Mouse (Mus musculus): ENCODE data around the gene Flvcr1. TPM values are rescaled to one million over a fixed set of nuclear protein-coding genes. Genes with fewer than 3 reads are reported as not detected.

Gene Flvcr1
- polyA plus RNA-seq, 1 experiment from 2014 or later = 7.3 TPM

GRCm38 (mm10) chr1:191065188-191065587 is 39.2 kb upstream of the Flvcr1 start:
- Histone ChIP-seq H3K36me3 (ENCODE audit: control insufficient read depth, insufficient read depth, low read length) (peaks cover 35% of the 10 kb centered on the region), H3K9me3 (ENCODE audit: control insufficient read depth, low read length) (no peaks in the 10 kb centered on the region), H3K4me1 (ENCODE audit: control insufficient read depth, insufficient read depth, low read length) (peaks cover 13% of the 10 kb centered on the region), H3K4me2 (ENCODE audit: low read depth, low read length) (no peak overlapping the region), H3K9ac (ENCODE audit: low read depth, low read length) (no peak overlapping the region), H3K27ac (replicated peaks; ENCODE audit: low read depth, low read length) (no peak overlapping the region), H3K27me3 (replicated peaks; ENCODE audit: control insufficient read depth, insufficient read depth, low read length) (no peaks in the 10 kb centered on the region), H3K4me3 (ENCODE audit: low read depth, low read length) (no peak overlapping the region)
- ATAC-seq (ENCODE audit: low read depth) (no peak), DNase-seq (ENCODE audit: low spot score) (no peak)
- 84% methylated on average over 4 of the region's 4 CpGs for WGBS

GRCm38 (mm10) chr1:191064535-191064934 is 38.6 kb upstream of the Flvcr1 start:
- WGBS = 90% methylated on average over 2 of the region's 2 CpGs
- Histone ChIP-seq H3K36me3 (ENCODE audit: control insufficient read depth, insufficient read depth, low read length) (peaks cover 28% of the 10 kb centered on the region), H3K9me3 (ENCODE audit: control insufficient read depth, low read length) (no peaks in the 10 kb centered on the region), H3K27me3 (replicated peaks; ENCODE audit: control insufficient read depth, insufficient read depth, low read length) (no peaks in the 10 kb centered on the region), H3K9ac (ENCODE audit: low read depth, low read length) (no peak overlapping the region), H3K4me2 (ENCODE audit: low read depth, low read length) (no peak overlapping the region), H3K4me1 (ENCODE audit: control insufficient read depth, insufficient read depth, low read length) (peaks cover 13% of the 10 kb centered on the region), H3K27ac (replicated peaks; ENCODE audit: low read depth, low read length) (no peak overlapping the region), H3K4me3 (ENCODE audit: low read depth, low read length) (no peak overlapping the region)
- no peak for ATAC-seq (ENCODE audit: low read depth)
- DNase-seq (ENCODE audit: low spot score) = no peak

- Histone ChIP-seq H3K9ac (ENCODE audit: low read depth, low read length) (peak overlapping the region; percentile 71), H3K36me3 (ENCODE audit: control insufficient read depth, insufficient read depth, low read length) (peaks cover 24% of the 10 kb centered on the region), H3K4me3 (ENCODE audit: low read depth, low read length) (peak overlapping the region; percentile 78), H3K4me1 (ENCODE audit: control insufficient read depth, insufficient read depth, low read length) (peaks cover 13% of the 10 kb centered on the region), H3K27ac (replicated peaks; ENCODE audit: low read depth, low read length) (no peak overlapping the region), H3K9me3 (ENCODE audit: control insufficient read depth, low read length) (no peaks in the 10 kb centered on the region), H3K27me3 (replicated peaks; ENCODE audit: control insufficient read depth, insufficient read depth, low read length) (no peaks in the 10 kb centered on the region), H3K4me2 (ENCODE audit: low read depth, low read length) (peak overlapping the region; percentile 78)
- no peak for ATAC-seq (ENCODE audit: low read depth)
- WGBS = 57% methylated on average over 9 of the region's 9 CpGs
- DNase-seq (ENCODE audit: low spot score) = no peak
These were observed 37.7 kb upstream of the Flvcr1 start for GRCm38 (mm10) chr1:191063700-191064099.

- peak; percentile 92 for DNase-seq (ENCODE audit: low spot score)
- Histone ChIP-seq H3K9me3 (ENCODE audit: control insufficient read depth, low read length) (no peaks in the 10 kb centered on the region), H3K4me1 (ENCODE audit: control insufficient read depth, insufficient read depth, low read length) (peaks cover 13% of the 10 kb centered on the region), H3K36me3 (ENCODE audit: control insufficient read depth, insufficient read depth, low read length) (peaks cover 18% of the 10 kb centered on the region), H3K27ac (replicated peaks; ENCODE audit: low read depth, low read length) (no peak within 1 kb of the TSS; the same call in 1 of the 2 replicates), H3K9ac (ENCODE audit: low read depth, low read length) (peak within 1 kb of the TSS; percentile 71), H3K4me3 (ENCODE audit: low read depth, low read length) (peak within 1 kb of the TSS; percentile 78), H3K4me2 (ENCODE audit: low read depth, low read length) (peak within 1 kb of the TSS; percentile 78), H3K27me3 (replicated peaks; ENCODE audit: control insufficient read depth, insufficient read depth, low read length) (no peaks in the 10 kb centered on the region)
- ATAC-seq (ENCODE audit: low read depth) = peak; percentile 95
- WGBS = under 1% methylated on average over 56 of the region's 56 CpGs
These were observed 37.0 kb upstream of the Flvcr1 start, which contains the start of the genes Tatdn3 and Nsl1 for GRCm38 (mm10) chr1:191062781-191063485. Gene Tatdn3, minus strand, starts transcription at chr1:191062932. Gene Nsl1, plus strand, starts transcription at chr1:191063012.

- no peak for DNase-seq (ENCODE audit: low spot score)
- Histone ChIP-seq H3K27me3 (replicated peaks; ENCODE audit: control insufficient read depth, insufficient read depth, low read length) (no peaks in the 10 kb centered on the region), H3K4me2 (ENCODE audit: low read depth, low read length) (peak overlapping the region; percentile 78), H3K36me3 (ENCODE audit: control insufficient read depth, insufficient read depth, low read length) (peaks cover 13% of the 10 kb centered on the region), H3K4me1 (ENCODE audit: control insufficient read depth, insufficient read depth, low read length) (peaks cover 13% of the 10 kb centered on the region), H3K9ac (ENCODE audit: low read depth, low read length) (peak overlapping the region; percentile 71), H3K9me3 (ENCODE audit: control insufficient read depth, low read length) (no peaks in the 10 kb centered on the region), H3K4me3 (ENCODE audit: low read depth, low read length) (peak overlapping the region; percentile 78), H3K27ac (replicated peaks; ENCODE audit: low read depth, low read length) (no peak overlapping the region; the same call in 1 of the 2 replicates)
- peak; percentile 47 for ATAC-seq (ENCODE audit: low read depth)
- WGBS = 6% methylated on average over 11 of the region's 15 CpGs
These were observed 36.4 kb upstream of the Flvcr1 start for GRCm38 (mm10) chr1:191062241-191062780.

GRCm38 (mm10) chr1:191057461-191057860 is 31.5 kb upstream of the Flvcr1 start:
- H3K27me3 ChIP-seq (replicated peaks; ENCODE audit: control insufficient read depth, insufficient read depth, low read length) = no peaks in the 10 kb centered on the region

GRCm38 (mm10) chr1:191055533-191055873 is 29.5 kb upstream of the Flvcr1 start:
- ATAC-seq (ENCODE audit: low read depth) = no peak
- no peaks in the 10 kb centered on the region for H3K36me3 ChIP-seq (ENCODE audit: control insufficient read depth, insufficient read depth, low read length)
- H3K4me2 ChIP-seq (ENCODE audit: low read depth, low read length) = no peak overlapping the region
- H3K4me3 ChIP-seq (ENCODE audit: low read depth, low read length) = no peak overlapping the region
- H3K27me3 ChIP-seq (replicated peaks; ENCODE audit: control insufficient read depth, insufficient read depth, low read length) = no peaks in the 10 kb centered on the region
- WGBS = 89% methylated on average over 2 of the region's 2 CpGs
- H3K27ac ChIP-seq (replicated peaks; ENCODE audit: low read depth, low read length) = no peak overlapping the region
- no peaks in the 10 kb centered on the region for H3K9me3 ChIP-seq (ENCODE audit: control insufficient read depth, low read length)
- H3K4me1 ChIP-seq (ENCODE audit: control insufficient read depth, insufficient read depth, low read length) = no peaks in the 10 kb centered on the region
- no peak overlapping the region for H3K9ac ChIP-seq (ENCODE audit: low read depth, low read length)
- DNase-seq (ENCODE audit: low spot score) = no peak

More at GRCm38 (mm10) chr1:191057461-191057860, 31.5 kb upstream of the Flvcr1 start:
- H3K9me3 ChIP-seq (ENCODE audit: control insufficient read depth, low read length) = no peaks in the 10 kb centered on the region
- H3K4me2 ChIP-seq (ENCODE audit: low read depth, low read length) = no peak overlapping the region
- no peak for DNase-seq (ENCODE audit: low spot score)
- 56% methylated on average over 3 of the region's 3 CpGs for WGBS
- H3K27ac ChIP-seq (replicated peaks; ENCODE audit: low read depth, low read length) = no peak overlapping the region
- no peak overlapping the region for H3K4me3 ChIP-seq (ENCODE audit: low read depth, low read length)
- H3K9ac ChIP-seq (ENCODE audit: low read depth, low read length) = no peak overlapping the region
- 0 out of 2 replicates have a peak, but pooled peaks cover 6% of the 10 kb centered on the region for H3K4me1 ChIP-seq (ENCODE audit: control insufficient read depth, insufficient read depth, low read length)
- H3K36me3 ChIP-seq (ENCODE audit: control insufficient read depth, insufficient read depth, low read length) = no peaks in the 10 kb centered on the region
- ATAC-seq (ENCODE audit: low read depth) = no peak

- no peaks in the 10 kb centered on the region for H3K4me1 ChIP-seq (ENCODE audit: control insufficient read depth, insufficient read depth, low read length)
- H3K9me3 ChIP-seq (ENCODE audit: control insufficient read depth, low read length) = no peaks in the 10 kb centered on the region
- WGBS = 75% methylated on average over 8 of the region's 8 CpGs
- ATAC-seq (ENCODE audit: low read depth) (no peak), DNase-seq (ENCODE audit: low spot score) (no peak)
- no peak overlapping the region for H3K4me3 ChIP-seq (ENCODE audit: low read depth, low read length)
- no peak overlapping the region for H3K27ac ChIP-seq (replicated peaks; ENCODE audit: low read depth, low read length)
- H3K4me2 ChIP-seq (ENCODE audit: low read depth, low read length) = no peak overlapping the region
- H3K27me3 ChIP-seq (replicated peaks; ENCODE audit: control insufficient read depth, insufficient read depth, low read length) = no peaks in the 10 kb centered on the region
- H3K9ac ChIP-seq (ENCODE audit: low read depth, low read length) = no peak overlapping the region
- H3K36me3 ChIP-seq (ENCODE audit: control insufficient read depth, insufficient read depth, low read length) = no peaks in the 10 kb centered on the region
These were observed 29.0 kb upstream of the Flvcr1 start for GRCm38 (mm10) chr1:191054870-191055532.
